Mouse (Mus musculus) CH12.LX (cell line): Measurements from ENCODE around the gene Grk6. TPM values are rescaled to one million over a fixed set of nuclear protein-coding genes. Genes with fewer than 3 reads are reported as not detected.

ENCODE experiments used
- DNase-seq: peaks from one replicate; pipeline ENCODE4 v3.0.0-alpha.2; 2013; ENCODE audit errors: extremely low read depth
- H3K27ac ChIP-seq: 2 replicates; pipeline ENCODE4 v1.5.1; 2012; ENCODE audit warnings: low read depth, mild to moderate bottlenecking, control low read depth, moderate library complexity; ENCODE audit not compliant: insufficient read depth
- H3K27me3 ChIP-seq: replicated peaks from 2 replicates; pipeline ENCODE3; 2012; ENCODE audit warnings: inconsistent platforms
- H3K36me3 ChIP-seq, 2 experiments: replicated peaks in 1 of 2; 2 replicates each; pipeline versions ENCODE3 to v1.6.1; 2012; ENCODE audit warnings: inconsistent platforms in 1 of 2, low read length in 1 of 2, mild to moderate bottlenecking in 1 of 2, mixed read lengths in 1 of 2, moderate library complexity in 1 of 2; ENCODE audit not compliant: control insufficient read depth in 1 of 2, insufficient read depth in 1 of 2
- H3K4me1 ChIP-seq, 2 experiments: 2 replicates each; pipeline ENCODE4 v1.6.1; 2012; ENCODE audit warnings: inconsistent platforms in 1 of 2, moderate library complexity in 1 of 2; ENCODE audit not compliant: insufficient read depth in 2 of 2, control insufficient read depth in 1 of 2
- H3K4me2 ChIP-seq: 2 replicates; pipeline ENCODE4 v1.6.1; 2012; ENCODE audit warnings: low read depth, mild to moderate bottlenecking, control low read depth; ENCODE audit not compliant: poor library complexity, insufficient read depth, severe bottlenecking
- H3K4me3 ChIP-seq, 3 experiments: fragments of 150-350 bp in 1 of 3; sonication (generic) in 1 of 3; replicated peaks in 1 of 3; 2 replicates each; pipeline versions ENCODE3 to v1.5.1; 2011 to 2012; ENCODE audit warnings: low read depth in 2 of 3, low read length in 2 of 3, mild to moderate bottlenecking in 2 of 3, moderate library complexity in 2 of 3, control low read depth in 1 of 3, improper control_type of control experiment in 1 of 3, inconsistent platforms in 1 of 3, mixed read lengths in 1 of 3; ENCODE audit not compliant: poor library complexity in 1 of 3
- H3K79me2 ChIP-seq: replicated peaks from 2 replicates; pipeline ENCODE4 v1.6.1; 2012; ENCODE audit warnings: mild to moderate bottlenecking, moderate library complexity; ENCODE audit not compliant: control insufficient read depth, poor library complexity, insufficient read depth, severe bottlenecking; ENCODE audit errors: extremely low read depth
- H3K9ac ChIP-seq: 2 replicates; pipeline ENCODE4 v1.6.1; 2012; ENCODE audit warnings: low read depth, mild to moderate bottlenecking, control low read depth, moderate library complexity; ENCODE audit not compliant: insufficient read depth
- H3K9me3 ChIP-seq: replicated peaks from 2 replicates; pipeline ENCODE3; 2012; ENCODE audit warnings: low read length, inconsistent platforms, mixed read lengths
- CHD1 ChIP-seq: IDR thresholded peaks from 2 replicates; pipeline ENCODE4 v1.6.1; 2012; ENCODE audit warnings: low read depth, low read length, improper control_type of control experiment, inconsistent platforms
- CHD2 ChIP-seq: IDR thresholded peaks from 2 replicates; pipeline ENCODE4 v1.6.1; 2011; ENCODE audit warnings: low read length, improper control_type of control experiment
- CTCF ChIP-seq, 2 experiments: IDR thresholded peaks in 1 of 2; conservative IDR thresholded peaks in 1 of 2; 2 replicates each; pipeline ENCODE4 v1.5.1; 2011 to 2012; ENCODE audit warnings: low read depth in 2 of 2, low read length in 2 of 2, improper control_type of control experiment in 1 of 2, inconsistent platforms in 1 of 2, mild to moderate bottlenecking in 1 of 2, moderate library complexity in 1 of 2
- E2F4 ChIP-seq: IDR thresholded peaks from 2 replicates; pipeline ENCODE4 v1.6.1; 2011; ENCODE audit warnings: low read depth, low read length, improper control_type of control experiment; ENCODE audit not compliant: insufficient replicate concordance
- ELF1 ChIP-seq: IDR thresholded peaks from 2 replicates; pipeline ENCODE4 v1.6.1; 2014; ENCODE audit warnings: low read depth, mild to moderate bottlenecking, inconsistent platforms, low read length, improper control_type of control experiment
- EP300 ChIP-seq: IDR thresholded peaks from 2 replicates; pipeline ENCODE4 v1.6.1; 2011; ENCODE audit warnings: low read length, improper control_type of control experiment
- IRF4 ChIP-seq: IDR thresholded peaks from 2 replicates; pipeline ENCODE4 v1.6.1; 2014; ENCODE audit warnings: low read depth, mild to moderate bottlenecking, inconsistent platforms, low read length, improper control_type of control experiment
- JUN ChIP-seq: IDR thresholded peaks from 2 replicates; pipeline ENCODE4 v1.6.1; 2011; ENCODE audit warnings: low read depth, mild to moderate bottlenecking, low read length, improper control_type of control experiment, moderate library complexity; ENCODE audit not compliant: insufficient read depth
- KAT2A ChIP-seq: IDR thresholded peaks from 2 replicates; pipeline ENCODE4 v1.6.1; 2012; ENCODE audit warnings: low read length, improper control_type of control experiment, inconsistent platforms; ENCODE audit not compliant: insufficient replicate concordance
- MAZ ChIP-seq: IDR thresholded peaks from 2 replicates; pipeline ENCODE4 v1.6.1; 2012; ENCODE audit warnings: low read depth, mild to moderate bottlenecking, inconsistent platforms, low read length, improper control_type of control experiment, moderate library complexity
- MYC ChIP-seq: IDR thresholded peaks from 2 replicates; pipeline ENCODE4 v1.6.1; 2011; ENCODE audit warnings: low read depth, mild to moderate bottlenecking, improper control_type of control experiment, low read length
- NELFE ChIP-seq: IDR thresholded peaks from 2 replicates; pipeline ENCODE4 v1.6.1; 2011; ENCODE audit warnings: low read depth, low read length, improper control_type of control experiment
- NRF1 ChIP-seq: IDR thresholded peaks from 2 replicates; pipeline ENCODE4 v1.6.1; 2014; ENCODE audit warnings: low read depth, mild to moderate bottlenecking, inconsistent platforms, low read length, improper control_type of control experiment, moderate library complexity
- PAX5 ChIP-seq: IDR thresholded peaks from 2 replicates; pipeline ENCODE4 v1.6.1; 2012; ENCODE audit warnings: low read length, inconsistent platforms, mixed read lengths
- RAD21 ChIP-seq: IDR thresholded peaks from 2 replicates; pipeline ENCODE4 v1.6.1; 2011; ENCODE audit warnings: low read depth, mild to moderate bottlenecking, low read length, improper control_type of control experiment, moderate library complexity
- RCOR1 ChIP-seq: conservative IDR thresholded peaks from 2 replicates; pipeline ENCODE4 v1.6.1; 2012; ENCODE audit warnings: low read depth, mild to moderate bottlenecking, inconsistent platforms, low read length, improper control_type of control experiment
- TCF12 ChIP-seq: IDR thresholded peaks from 2 replicates; pipeline ENCODE4 v1.6.1; 2014; ENCODE audit warnings: low read depth, mild to moderate bottlenecking, inconsistent platforms, low read length, improper control_type of control experiment
- UBTF ChIP-seq: IDR thresholded peaks from 2 replicates; pipeline ENCODE4 v1.6.1; 2012; ENCODE audit warnings: low read depth, mild to moderate bottlenecking, inconsistent platforms, low read length, improper control_type of control experiment, moderate library complexity
- USF2 ChIP-seq: conservative IDR thresholded peaks from 2 replicates; pipeline ENCODE4 v1.6.1; 2011; ENCODE audit warnings: low read depth, low read length, improper control_type of control experiment
- ZNF384 ChIP-seq: IDR thresholded peaks from 2 replicates; pipeline ENCODE4 v1.6.1; 2012; ENCODE audit warnings: low read depth, low read length, improper control_type of control experiment, inconsistent platforms
- dilution Hi-C: fragments of 300-500 bp; cut with MboI; formaldehyde crosslinking; loops from 2 replicates; pipeline ENCODE4 v1.14.3; 2020; ENCODE audit warnings: low sequenced_read_pairs; ENCODE audit not compliant: extremely low pct_unique_long_range_greater_than_20kb, extremely low pct_ligation_motif_present
- in situ Hi-C: fragments of 300-500 bp; cut with MboI; formaldehyde crosslinking; loops from 3 replicates; pipeline ENCODE4 v1.14.3; 2019; ENCODE audit warnings: low sequenced_read_pairs, low pct_ligation_motif_present, low pct_unique_long_range_greater_than_20kb, mixed read lengths
- polyA plus RNA-seq: library from polyadenylated mRNA; unstranded; fragments of >175 nt; gene quantifications from 2 replicates; pipeline ENCODE4 v1.2.1, GENCODE M21; 2012; ENCODE audit warnings: low read depth; ENCODE audit not compliant: insufficient read length
- total RNA-seq, 2 experiments: library from RNA; depleted of rRNA; stranded (reverse); fragments of 300-350 nt in 1 of 2; fragments of >200 nt in 1 of 2; gene quantifications; 2 replicates each; pipeline ENCODE4 v1.2.3; 2012 to 2014

Gene Grk6
- total and polyA plus RNA-seq, 3 experiments, result 59.0 to 71.0 (median 60.1) TPM

GRCm38 (mm10) chr13:55448131-55448530 lies 3.3 kb downstream of the Grk6 start:
- Histone ChIP-seq H3K9ac (peak overlapping the region; percentile 22; the same call in 1 of the 2 replicates), H3K27ac (peak overlapping the region; percentile 80), H3K4me1 (peaks cover 30 to 55% of the 10 kb centered on the region in 2 experiments), H3K9me3 (no peaks in the 10 kb centered on the region), H3K36me3 (peaks cover 28 to 38% of the 10 kb centered on the region in 2 experiments), H3K27me3 (no peaks in the 10 kb centered on the region), H3K4me3 (peak overlapping the region; percentile 26 to 30 (median 27)), H3K4me2 (peak overlapping the region; percentile 83), H3K79me2 (peaks cover 34% of the 10 kb centered on the region)
- in situ Hi-C loops (no loop called here), dilution Hi-C loops (no loop called here)
- DNase-seq, result no peak
- TF ChIP-seq MAZ (no peak), UBTF (no peak), MYC (no peak), E2F4 (no peak), ZNF384 (no peak), CTCF (conservative IDR thresholded peaks at IDR 0.05 in 1 of 2, IDR thresholded peaks at IDR 0.05 in 1 of 2; ENCODE audit: low read depth in 2 of 2, low read length in 2 of 2) (no peak), JUN (no peak), PAX5 (no peak), NELFE (no peak), USF2 (no peak), EP300 (no peak), IRF4 (no peak), KAT2A (no peak)

- Histone ChIP-seq H3K9ac (peak overlapping the region; percentile 10; the same call in 1 of the 2 replicates), H3K27ac (peak overlapping the region; percentile 84)
- in situ Hi-C loops, result no loop called here
These were observed 4.3 kb downstream of the Grk6 start for GRCm38 (mm10) chr13:55449205-55449604.

More at GRCm38 (mm10) chr13:55449205-55449604, 4.3 kb downstream of the Grk6 start:
- peak overlapping the region in 1 of 3 experiments; percentile 14 for H3K4me3 ChIP-seq
- dilution Hi-C loops, result no loop called here
- no peaks in the 10 kb centered on the region for H3K27me3 ChIP-seq
- no peak; a peak in 1 of 4 replicates for TF ChIP-seq CTCF (conservative IDR thresholded peaks at IDR 0.05 in 1 of 2, IDR thresholded peaks at IDR 0.05 in 1 of 2; ENCODE audit: low read depth in 2 of 2, low read length in 2 of 2)
- no peak for TF ChIP-seq E2F4
- TF ChIP-seq RCOR1, result 0 out of 2 replicates have a peak, but pooled peaks have one; percentile 42
- TF ChIP-seq IRF4, result no peak
- no peak; the same call in none of the 2 replicates for TF ChIP-seq RAD21
- no peak for TF ChIP-seq TCF12
- peak; percentile 4; the same call in 1 of the 2 replicates for TF ChIP-seq ELF1
- TF ChIP-seq MYC, result 0 out of 2 replicates have a peak, but pooled peaks have one; percentile 8
- TF ChIP-seq JUN, result no peak
- no peak for TF ChIP-seq EP300
- TF ChIP-seq CHD1, result no peak
- no peak for TF ChIP-seq NRF1
- 0 out of 2 replicates have a peak, but pooled peaks have one; percentile 50 for TF ChIP-seq CHD2
- TF ChIP-seq, all 38 proteins: peak for 4
- Histone ChIP-seq H3K79me2 (peaks cover 34% of the 10 kb centered on the region), H3K4me2 (peak overlapping the region; percentile 43), H3K9me3 (no peaks in the 10 kb centered on the region), H3K36me3 (peaks cover 37 to 49% of the 10 kb centered on the region in 2 experiments), H3K4me1 (peaks cover 26 to 52% of the 10 kb centered on the region in 2 experiments)
- DNase-seq, result peak; percentile 53
